Mouse (Mus musculus) kidney, embryonic 15.5 days (tissue): ENCODE data around the gene Mrps34. TPM values are rescaled to one million over a fixed set of nuclear protein-coding genes. Genes with fewer than 3 reads are reported as not detected.

ENCODE experiments used
- ATAC-seq: fragments of 200-750 bp; cut with Nextera tagmentation; replicated peaks from 2 replicates; pipeline ENCODE4 v1.8.0; 2017; ENCODE audit warnings: moderate TSS enrichment; ENCODE audit not compliant: low FRiP score
- H3K27ac ChIP-seq: fragments of 300-500 bp; sonication (generic); 2 replicates; pipeline ENCODE4 v1.5.1; 2015; ENCODE audit warnings: mild to moderate bottlenecking, inconsistent platforms
- H3K27me3 ChIP-seq: fragments of 300-500 bp; sonication (generic); 2 replicates; pipeline ENCODE4 v1.6.1; 2015; ENCODE audit warnings: inconsistent platforms
- H3K36me3 ChIP-seq: fragments of 300-500 bp; sonication (generic); 2 replicates; pipeline ENCODE4 v1.6.1; 2015; ENCODE audit warnings: inconsistent platforms
- H3K4me1 ChIP-seq: fragments of 300-500 bp; sonication (generic); 2 replicates; pipeline ENCODE4 v1.6.1; 2015; ENCODE audit warnings: inconsistent platforms
- H3K4me2 ChIP-seq: fragments of 300-500 bp; sonication (generic); 2 replicates; pipeline ENCODE4 v1.6.1; 2015; ENCODE audit warnings: moderate library complexity, mild to moderate bottlenecking, inconsistent platforms
- H3K4me3 ChIP-seq: fragments of 300-500 bp; sonication (generic); replicated peaks from 2 replicates; pipeline ENCODE4 v1.5.1; 2015; ENCODE audit warnings: mild to moderate bottlenecking, inconsistent platforms
- H3K9ac ChIP-seq: fragments of 300-500 bp; sonication (generic); 2 replicates; pipeline ENCODE4 v1.6.1; 2015; ENCODE audit warnings: mild to moderate bottlenecking, inconsistent platforms
- H3K9me3 ChIP-seq: fragments of 300-500 bp; sonication (generic); replicated peaks from 2 replicates; pipeline ENCODE4 v1.6.1; 2016; ENCODE audit warnings: inconsistent platforms
- WGBS: fragments of 180-500 bp; shearing (Covaris S2); methylation state at CpG from one replicate; pipeline ENCODE4 v1.1.7; 2015; ENCODE audit warnings: mixed read lengths; 5-methylcytosine and 5-hydroxymethylcytosine counted together
- polyA plus RNA-seq: library from polyadenylated mRNA; unstranded; fragments of >200 nt; fragmentation: Nextera tagmentation; extraction: Ambion mirVana; gene quantifications from 2 replicates; pipeline ENCODE4 v1.2.1, GENCODE M21; 2015

Mrps34 gene
- polyA plus RNA-seq, 1 experiment from 2014 or later = 105 TPM

DNA sequence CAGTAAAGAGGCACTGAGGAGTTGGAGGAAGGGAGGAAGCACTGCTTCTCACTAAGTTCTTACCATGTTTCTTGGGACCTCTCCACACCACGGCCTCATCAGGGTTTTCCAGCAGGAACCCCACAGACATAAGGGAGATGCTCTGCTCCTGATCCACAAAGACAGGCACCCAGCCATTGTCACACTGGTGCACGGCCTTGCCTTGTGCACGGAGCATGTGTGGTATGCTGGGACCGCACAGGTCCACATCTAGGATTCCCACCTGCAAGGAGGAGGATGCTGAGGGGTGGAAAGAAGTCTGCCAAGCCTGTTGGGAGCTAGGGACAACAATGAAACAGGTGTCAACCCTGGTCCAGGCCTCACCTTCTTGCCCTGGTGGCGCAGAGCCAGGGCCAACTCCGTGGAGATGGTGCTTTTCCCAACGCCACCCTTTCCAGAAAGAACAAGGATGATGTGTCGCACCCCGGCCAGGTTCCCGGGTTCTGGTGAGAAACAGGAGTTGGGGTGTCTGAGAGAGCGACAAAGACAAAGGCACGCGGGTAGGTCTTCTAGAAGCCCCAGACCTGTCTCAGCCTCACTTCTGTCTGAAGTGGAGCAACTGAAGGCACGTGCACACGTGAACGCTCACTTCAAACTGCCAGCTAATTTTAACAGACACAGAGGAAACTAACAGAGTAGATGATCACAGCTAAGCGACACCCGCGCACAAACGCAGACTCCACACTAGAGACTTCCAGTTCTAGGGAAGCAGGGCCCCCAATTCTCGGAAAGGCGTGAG lies 9.4 kb upstream of the Mrps34 start:
- Histone ChIP-seq H3K27ac (no peak overlapping the region), H3K4me3 (peak overlapping the region; percentile 95), H3K4me1 (peaks cover 36% of the 10 kb centered on the region), H3K9me3 (no peaks in the 10 kb centered on the region), H3K36me3 (peaks cover 42% of the 10 kb centered on the region), H3K27me3 (no peaks in the 10 kb centered on the region), H3K4me2 (peak overlapping the region; percentile 92), H3K9ac (peak overlapping the region; percentile 75)
- no peak for ATAC-seq
- WGBS = 24% methylated on average over 22 of the region's 22 CpGs

DNA sequence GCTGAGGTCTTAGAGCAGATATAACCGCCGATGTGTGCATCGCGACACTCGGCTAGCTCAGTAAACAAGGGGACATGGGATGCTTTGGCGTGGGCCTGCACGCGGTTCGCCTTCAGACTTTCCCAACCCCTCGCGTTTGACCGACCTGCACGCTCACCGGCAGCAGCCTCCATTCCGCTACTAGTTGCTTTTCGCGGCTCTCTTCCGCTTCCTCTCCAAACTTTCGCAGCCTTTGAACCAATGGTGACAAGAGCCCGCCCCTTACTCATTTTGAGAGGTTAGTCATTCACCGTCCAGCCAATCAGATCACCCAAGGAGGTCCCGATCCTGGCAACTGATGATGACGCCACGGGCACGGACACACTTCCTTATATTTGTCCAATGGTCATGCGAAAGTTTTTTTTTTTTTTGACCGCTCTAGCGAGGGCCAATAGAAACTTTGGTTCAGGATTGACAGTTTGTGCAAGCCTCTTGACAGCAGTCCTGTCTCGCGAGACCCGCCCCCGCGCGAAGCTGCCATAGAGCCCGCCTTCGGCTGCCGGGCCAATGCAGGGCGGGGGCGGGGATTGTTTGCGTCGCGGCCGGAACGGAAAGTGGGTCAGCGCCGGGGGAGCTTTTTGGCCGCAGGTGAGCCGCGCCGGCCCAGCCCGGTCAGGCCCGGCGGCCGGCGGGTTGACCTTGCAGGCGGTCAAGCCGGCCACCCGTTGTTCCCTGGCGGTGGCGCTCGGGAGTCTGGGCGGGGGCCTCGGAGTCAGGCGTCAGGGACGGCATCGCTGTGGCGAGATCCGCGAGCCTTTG lies 8.6 kb upstream of the Mrps34 start, which contains the start of the genes Nubp2 and Spsb3:
Nubp2 (minus strand) TSS at position 216 of the 798 bp plus-strand sequence.
Spsb3 (plus strand) TSS at position 510 of the 798 bp plus-strand sequence.
- H3K27me3 ChIP-seq = no peaks in the 10 kb centered on the region
- H3K27ac ChIP-seq = peak within 1 kb of the TSS; percentile 81
- peaks cover 35% of the 10 kb centered on the region for H3K4me1 ChIP-seq
- peak; percentile 96 for ATAC-seq
- peak within 1 kb of the TSS; percentile 83 for H3K9ac ChIP-seq
- H3K9me3 ChIP-seq = no peaks in the 10 kb centered on the region
- H3K36me3 ChIP-seq = peaks cover 50% of the 10 kb centered on the region
- WGBS = under 1% methylated on average over 69 of the region's 69 CpGs
- H3K4me3 ChIP-seq = peak within 1 kb of the TSS; percentile 95
- H3K4me2 ChIP-seq = peak within 1 kb of the TSS; percentile 92

DNA sequence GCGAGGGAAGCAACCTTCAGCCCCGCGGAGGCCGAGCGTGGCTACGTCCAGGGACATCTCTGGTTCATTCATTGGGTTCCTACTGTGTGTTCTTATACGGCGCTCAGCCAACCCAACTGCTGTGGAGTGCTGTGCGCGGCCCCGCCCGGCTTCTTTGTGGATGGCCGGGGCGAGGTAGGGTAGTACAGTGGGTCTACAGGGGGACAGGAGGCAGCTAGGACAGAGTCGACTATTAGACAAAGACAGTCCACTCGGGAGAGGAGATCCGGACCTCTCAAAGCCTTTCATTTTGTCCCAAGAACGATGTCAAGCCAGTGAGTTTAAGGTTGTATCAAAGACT lies 8.0 kb upstream of the Mrps34 start:
- no peaks in the 10 kb centered on the region for H3K27me3 ChIP-seq
- H3K4me1 ChIP-seq = peaks cover 30% of the 10 kb centered on the region
- no peaks in the 10 kb centered on the region for H3K9me3 ChIP-seq
- H3K36me3 ChIP-seq = peaks cover 56% of the 10 kb centered on the region
- H3K27ac ChIP-seq = peak overlapping the region; percentile 81
- WGBS = under 1% methylated on average over 18 of the region's 18 CpGs
- peak overlapping the region; percentile 83 for H3K9ac ChIP-seq
- ATAC-seq = peak; percentile 41
- H3K4me3 ChIP-seq = peak overlapping the region; percentile 95
- H3K4me2 ChIP-seq = peak overlapping the region; percentile 89

DNA sequence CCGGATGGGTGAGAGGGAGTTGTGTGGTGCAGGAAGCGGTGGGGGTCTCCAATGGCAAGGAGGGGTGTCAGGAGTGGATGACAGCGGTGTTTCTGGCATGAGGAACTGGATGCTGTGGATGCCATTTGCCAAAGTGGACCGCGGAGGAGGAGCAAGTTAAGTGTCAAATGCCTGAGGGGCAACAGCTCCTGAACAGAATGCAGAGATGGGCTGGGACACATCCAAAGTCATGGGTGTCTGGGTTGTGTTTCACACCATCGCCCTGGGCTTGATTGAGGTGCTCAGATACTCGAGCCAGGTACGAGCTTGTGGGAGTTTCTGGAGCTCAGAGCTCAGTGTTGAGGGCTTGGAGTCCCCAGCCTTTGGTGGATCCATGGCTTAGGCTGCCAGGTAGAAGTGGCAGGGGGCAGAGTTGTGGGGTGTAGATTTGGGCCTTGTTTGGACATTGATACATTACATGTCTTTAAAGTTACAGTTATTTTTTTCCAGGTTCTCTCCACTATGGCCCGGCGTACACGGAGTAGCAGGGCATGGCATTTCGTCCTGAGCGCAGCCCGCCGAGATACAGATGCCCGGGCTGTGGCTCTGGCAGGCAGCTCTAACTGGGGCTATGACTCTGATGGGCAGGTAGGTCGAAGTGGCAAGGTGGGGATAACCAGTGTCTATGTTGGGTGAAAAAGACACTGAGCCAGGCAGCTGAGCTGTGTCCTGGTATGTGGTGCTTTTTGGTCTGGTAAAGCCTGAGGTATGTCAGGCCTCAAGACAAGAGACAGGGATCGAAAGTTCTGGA lies 7.4 kb upstream of the Mrps34 start:
- peak overlapping the region; percentile 95 for H3K4me3 ChIP-seq
- peak overlapping the region; percentile 89 for H3K4me2 ChIP-seq
- peak overlapping the region; percentile 81 for H3K27ac ChIP-seq
- peaks cover 58% of the 10 kb centered on the region for H3K36me3 ChIP-seq
- no peaks in the 10 kb centered on the region for H3K9me3 ChIP-seq
- peak overlapping the region; percentile 83 for H3K9ac ChIP-seq
- 57% methylated on average over 18 of the region's 18 CpGs for WGBS
- H3K4me1 ChIP-seq = peaks cover 29% of the 10 kb centered on the region
- H3K27me3 ChIP-seq = no peaks in the 10 kb centered on the region
- no peak for ATAC-seq

DNA sequence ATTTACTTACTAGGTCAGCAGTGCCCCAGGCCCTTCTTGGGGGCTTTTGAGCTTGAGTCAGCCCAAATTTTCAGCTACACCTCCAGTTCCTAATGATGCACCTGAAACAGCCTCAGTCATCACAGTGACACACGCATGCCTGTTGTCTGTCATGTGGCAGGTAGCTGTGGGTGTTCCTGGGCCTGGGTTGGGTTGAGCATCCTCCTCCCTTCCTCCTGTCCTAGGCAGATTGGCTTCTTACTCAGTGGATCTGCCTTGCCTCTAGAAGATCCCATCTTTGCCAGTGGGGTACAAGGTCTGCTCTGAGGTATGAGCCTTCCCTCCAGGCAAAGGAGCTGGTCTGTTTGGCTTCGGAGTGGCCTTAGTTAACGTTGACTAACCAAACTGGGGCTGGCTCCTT lies 6.1 kb upstream of the Mrps34 start:
- H3K27ac ChIP-seq = no peak overlapping the region
- H3K9me3 ChIP-seq = no peaks in the 10 kb centered on the region
- H3K4me2 ChIP-seq = no peak overlapping the region
- no peak overlapping the region for H3K9ac ChIP-seq
- ATAC-seq = no peak
- H3K27me3 ChIP-seq = no peaks in the 10 kb centered on the region
- H3K4me1 ChIP-seq = peaks cover 35% of the 10 kb centered on the region
- WGBS = 88% methylated on average over 3 of the region's 3 CpGs
- H3K4me3 ChIP-seq = no peak overlapping the region
- H3K36me3 ChIP-seq = peaks cover 58% of the 10 kb centered on the region

DNA sequence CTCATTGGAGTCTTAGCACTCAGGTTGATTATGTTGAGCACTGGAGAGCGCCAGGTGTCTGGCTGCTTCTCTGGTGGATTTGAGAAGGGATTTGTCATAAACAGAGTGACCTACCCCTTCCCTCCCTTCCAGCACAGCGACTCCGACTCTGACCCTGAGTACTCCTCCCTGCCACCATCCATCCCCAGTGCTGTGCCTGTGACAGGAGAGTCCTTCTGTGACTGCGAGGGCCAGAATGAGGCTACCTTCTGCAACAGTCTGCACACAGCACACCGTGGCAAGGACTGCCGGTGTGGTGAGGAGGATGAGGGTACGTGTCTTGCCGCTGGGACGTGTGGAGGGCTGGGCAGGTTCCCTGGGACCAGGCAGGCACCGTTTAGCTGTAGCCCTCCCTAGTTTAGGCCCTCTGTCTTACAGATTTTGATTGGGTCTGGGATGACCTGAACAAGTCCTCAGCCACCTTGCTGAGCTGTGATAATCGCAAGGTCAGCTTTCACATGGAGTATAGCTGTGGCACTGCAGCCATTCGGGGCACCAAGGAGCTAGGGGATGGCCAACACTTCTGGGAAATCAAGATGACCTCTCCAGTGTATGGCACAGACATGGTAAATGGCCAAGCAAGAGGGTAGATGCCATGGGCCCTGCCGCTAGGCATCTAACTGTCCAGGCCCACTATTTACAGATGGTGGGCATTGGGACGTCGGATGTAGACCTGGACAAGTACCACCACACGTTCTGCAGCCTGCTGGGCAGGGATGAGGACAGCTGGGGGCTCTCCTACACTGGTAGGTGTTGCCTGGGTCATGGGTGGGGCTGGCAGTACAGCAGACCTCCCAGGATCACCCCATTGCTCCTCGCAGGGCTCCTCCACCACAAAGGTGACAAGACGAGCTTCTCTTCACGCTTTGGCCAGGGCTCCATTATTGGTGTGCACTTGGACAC lies 4.5 kb upstream of the Mrps34 start:
- no peak for ATAC-seq
- Histone ChIP-seq H3K9ac (no peak overlapping the region), H3K27me3 (no peaks in the 10 kb centered on the region), H3K4me2 (no peak overlapping the region), H3K36me3 (peaks cover 52% of the 10 kb centered on the region), H3K27ac (no peak overlapping the region), H3K4me3 (no peak overlapping the region), H3K9me3 (no peaks in the 10 kb centered on the region), H3K4me1 (peaks cover 37% of the 10 kb centered on the region)
- WGBS = 87% methylated on average over 19 of the region's 19 CpGs

DNA sequence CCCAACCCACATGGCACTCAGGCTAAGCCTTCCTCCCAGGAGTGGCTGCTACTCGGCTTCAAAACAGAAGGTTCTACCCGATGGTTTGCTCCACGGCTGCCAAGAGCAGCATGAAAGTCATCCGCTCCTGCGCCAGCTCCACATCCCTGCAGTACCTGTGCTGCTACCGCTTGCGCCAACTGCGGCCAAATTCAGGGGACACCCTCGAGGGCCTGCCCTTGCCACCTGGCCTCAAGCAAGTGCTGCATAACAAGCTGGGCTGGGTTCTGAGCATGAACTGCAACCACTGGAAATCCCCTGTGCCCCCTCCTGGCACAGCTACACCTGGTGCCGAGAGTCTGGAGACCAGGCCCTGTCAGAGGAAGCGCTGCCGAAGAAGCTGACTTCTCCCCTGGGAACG lies 3.6 kb upstream of the Mrps34 start:
- Histone ChIP-seq H3K9ac (no peak overlapping the region), H3K9me3 (no peaks in the 10 kb centered on the region), H3K27ac (no peak overlapping the region), H3K36me3 (peaks cover 52% of the 10 kb centered on the region), H3K4me1 (peaks cover 41% of the 10 kb centered on the region), H3K4me3 (no peak overlapping the region), H3K4me2 (no peak overlapping the region), H3K27me3 (no peaks in the 10 kb centered on the region)
- no peak for ATAC-seq
- WGBS = 86% methylated on average over 13 of the region's 13 CpGs

DNA sequence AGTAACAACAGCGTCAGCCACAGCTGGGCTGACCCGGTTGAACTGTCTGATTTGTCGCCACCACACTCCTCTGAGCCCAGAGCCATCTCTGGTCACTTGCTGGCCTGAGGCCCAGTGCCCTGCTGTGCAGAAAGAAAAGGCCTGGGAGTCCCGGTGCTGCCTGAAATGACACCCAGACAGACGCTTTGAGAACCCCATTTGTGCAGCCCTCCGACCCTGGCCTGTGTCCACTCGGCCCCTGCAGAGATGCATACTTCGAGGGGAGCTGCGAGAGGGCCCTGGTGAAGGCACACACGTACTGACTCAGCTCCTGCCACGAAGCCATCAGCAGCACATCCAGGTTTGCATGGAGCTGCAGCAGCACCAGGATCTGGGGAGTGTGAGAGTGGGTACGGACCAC lies 2.1 kb upstream of the Mrps34 start:
- Histone ChIP-seq H3K4me2 (no peak overlapping the region), H3K36me3 (peaks cover 57% of the 10 kb centered on the region), H3K27me3 (no peaks in the 10 kb centered on the region), H3K4me3 (0 out of 2 replicates have a peak overlapping the region, but pooled peaks have one; percentile 2), H3K9me3 (no peaks in the 10 kb centered on the region), H3K4me1 (peaks cover 46% of the 10 kb centered on the region), H3K27ac (no peak overlapping the region), H3K9ac (no peak overlapping the region)
- no peak for ATAC-seq
- WGBS = 93% methylated on average over 12 of the region's 12 CpGs

DNA sequence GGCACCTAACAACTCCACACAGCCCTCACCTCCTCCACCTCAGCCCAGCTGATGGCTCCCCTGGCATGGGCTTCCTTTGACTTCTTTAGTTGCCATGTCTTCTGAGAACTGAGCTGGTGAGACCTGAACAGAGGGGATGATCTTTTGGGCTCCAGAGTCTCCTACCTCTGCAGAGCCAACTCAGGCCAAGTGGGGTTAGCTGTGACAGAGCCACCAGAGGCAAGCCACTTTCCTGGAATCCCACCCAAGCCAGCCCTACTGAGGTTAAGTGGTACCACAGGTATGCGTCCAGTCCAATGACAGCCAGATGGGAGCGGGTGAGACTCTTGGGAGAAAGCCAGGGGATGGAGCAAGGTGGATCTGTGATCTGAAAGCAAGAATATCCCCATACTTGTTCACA lies 1.6 kb upstream of the Mrps34 start:
- H3K4me1 ChIP-seq = peaks cover 46% of the 10 kb centered on the region
- H3K4me2 ChIP-seq = peak overlapping the region; percentile 97; the same call in 1 of the 2 replicates
- peaks cover 62% of the 10 kb centered on the region for H3K36me3 ChIP-seq
- no peak overlapping the region for H3K27ac ChIP-seq
- no peaks in the 10 kb centered on the region for H3K27me3 ChIP-seq
- H3K9me3 ChIP-seq = no peaks in the 10 kb centered on the region
- peak overlapping the region; percentile 77; the same call in 1 of the 2 replicates for H3K4me3 ChIP-seq
- no peak overlapping the region for H3K9ac ChIP-seq
- WGBS = 97% methylated on average over 2 of the region's 2 CpGs
- ATAC-seq = no peak

DNA sequence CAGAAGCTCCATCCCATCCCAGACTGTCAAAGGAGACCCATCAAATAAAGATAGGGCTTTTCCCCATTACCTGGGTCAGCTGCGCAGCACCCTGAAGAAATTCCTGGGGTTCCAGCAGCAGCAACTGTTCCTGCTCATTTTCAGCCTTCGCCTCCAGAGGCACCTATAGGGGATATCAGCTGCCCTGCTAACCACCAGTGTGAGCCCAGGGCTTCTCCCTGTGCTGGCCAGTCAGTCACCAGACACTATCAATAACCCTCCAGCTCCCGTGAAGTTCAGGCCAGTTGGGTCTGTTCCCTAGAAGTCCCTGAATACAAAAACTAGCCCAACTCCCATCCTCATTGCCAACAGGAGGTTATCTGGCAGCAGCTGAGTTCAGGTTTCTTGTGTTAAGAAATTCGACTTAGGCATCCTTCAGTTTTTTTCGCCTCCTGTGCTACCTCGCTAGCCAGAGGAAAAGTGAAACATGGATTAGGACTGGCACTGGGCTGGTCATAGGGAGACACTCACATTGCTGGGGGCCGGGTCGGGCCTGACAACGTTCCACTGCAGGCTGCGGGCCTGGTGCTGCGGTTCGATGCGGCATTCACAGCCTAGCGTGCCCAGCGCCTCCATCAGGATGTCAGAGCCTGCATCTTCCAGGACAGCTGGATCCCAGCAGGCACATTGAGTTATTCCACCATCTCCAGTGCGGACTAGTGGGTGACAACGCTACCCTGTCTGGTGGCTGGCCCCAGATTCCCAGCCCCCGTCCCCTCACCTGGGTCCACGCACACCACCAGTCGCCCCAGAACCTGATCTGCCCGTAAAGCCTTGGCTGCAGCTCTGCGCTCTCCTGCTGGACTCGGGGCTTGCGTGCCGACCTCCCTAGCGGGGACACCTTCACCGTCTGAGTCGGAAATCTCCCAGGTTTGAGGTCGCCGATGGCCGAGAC lies 588 bp upstream of the Mrps34 start:
- peaks cover 41% of the 10 kb centered on the region for H3K4me1 ChIP-seq
- 10% methylated on average over 31 of the region's 31 CpGs for WGBS
- no peaks in the 10 kb centered on the region for H3K27me3 ChIP-seq
- H3K4me2 ChIP-seq = peak overlapping the region; percentile 97
- H3K4me3 ChIP-seq = peak overlapping the region; percentile 77
- peaks cover 67% of the 10 kb centered on the region for H3K36me3 ChIP-seq
- peak overlapping the region; percentile 91 for H3K27ac ChIP-seq
- no peaks in the 10 kb centered on the region for H3K9me3 ChIP-seq
- ATAC-seq = peak; percentile 3; the same call in 1 of the 2 replicates
- H3K9ac ChIP-seq = peak overlapping the region; percentile 92
